Mouse (Mus musculus): ENCODE data around the gene Jmjd6. TPM values are rescaled to one million over a fixed set of nuclear protein-coding genes. Genes with fewer than 3 reads are reported as not detected.

Gene Jmjd6
- total and polyA plus RNA-seq, 3 experiments: 48.4 to 126 (median 82.7) TPM

GRCm38 (mm10) chr11:116822626-116823025, 20.6 kb downstream of the Jmjd6 start:
- Histone ChIP-seq H3K27me3 (ENCODE audit: insufficient read depth, low read length) (peaks cover 62% of the 10 kb centered on the region), H3K4me1 (ENCODE audit: insufficient read depth, low read depth, low read length) (peaks cover 9% of the 10 kb centered on the region), H3K4me3 (ENCODE audit: low read depth, low read length) (no peak overlapping the region), H3K36me3 (replicated peaks) (no peaks in the 10 kb centered on the region), H3K9me3 (replicated peaks) (peaks cover 3% of the 10 kb centered on the region; the same call in 1 of the 2 replicates)
- no peak for DNase-seq (ENCODE audit: low spot score)
- TF ChIP-seq GATA2 (IDR thresholded peaks at IDR 0.05; ENCODE audit: borderline replicate concordance, low read depth, low read length): no peak
- no peak for TF ChIP-seq CTCF (IDR thresholded peaks at IDR 0.05; ENCODE audit: low read depth, low read length)
- TF ChIP-seq POLR2AphosphoS5 (IDR thresholded peaks at IDR 0.05; ENCODE audit: insufficient replicate concordance, low read depth, low read length): no peak
- TF ChIP-seq TAL1 (conservative IDR thresholded peaks at IDR 0.05; ENCODE audit: low read depth, low read length): no peak
- TF ChIP-seq GATA1 (IDR thresholded peaks at IDR 0.05; ENCODE audit: borderline replicate concordance, low read length): no peak
- ATAC-seq (ENCODE audit: extremely low read depth, insufficient number of reproducible peaks, low FRiP score, poor library complexity, severe bottlenecking): no peak

GRCm38 (mm10) chr11:116822215-116822614, 21.0 kb downstream of the Jmjd6 start:
- TF ChIP-seq CTCF (IDR thresholded peaks at IDR 0.05; ENCODE audit: low read depth, low read length) (no peak), TAL1 (conservative IDR thresholded peaks at IDR 0.05; ENCODE audit: low read depth, low read length) (no peak), GATA1 (IDR thresholded peaks at IDR 0.05; ENCODE audit: borderline replicate concordance, low read length) (no peak), GATA2 (IDR thresholded peaks at IDR 0.05; ENCODE audit: borderline replicate concordance, low read depth, low read length) (no peak), POLR2AphosphoS5 (IDR thresholded peaks at IDR 0.05; ENCODE audit: insufficient replicate concordance, low read depth, low read length) (no peak)
- H3K4me3 ChIP-seq (ENCODE audit: low read depth, low read length): no peak overlapping the region
- ATAC-seq (ENCODE audit: extremely low read depth, insufficient number of reproducible peaks, low FRiP score, poor library complexity, severe bottlenecking): no peak
- peaks cover 9% of the 10 kb centered on the region for H3K4me1 ChIP-seq (ENCODE audit: insufficient read depth, low read depth, low read length)
- no peaks in the 10 kb centered on the region for H3K9me3 ChIP-seq (replicated peaks)
- peaks cover 62% of the 10 kb centered on the region for H3K27me3 ChIP-seq (ENCODE audit: insufficient read depth, low read length)
- no peaks in the 10 kb centered on the region for H3K36me3 ChIP-seq (replicated peaks)
- no peak for DNase-seq (ENCODE audit: low spot score)

- Histone ChIP-seq H3K36me3 (replicated peaks) (no peaks in the 10 kb centered on the region), H3K4me3 (ENCODE audit: low read depth, low read length) (no peak overlapping the region), H3K9me3 (replicated peaks) (no peaks in the 10 kb centered on the region), H3K4me1 (ENCODE audit: insufficient read depth, low read depth, low read length) (peaks cover 9% of the 10 kb centered on the region), H3K27me3 (ENCODE audit: insufficient read depth, low read length) (peaks cover 63% of the 10 kb centered on the region)
- TF ChIP-seq TAL1 (conservative IDR thresholded peaks at IDR 0.05; ENCODE audit: low read depth, low read length): no peak
- no peak for ATAC-seq (ENCODE audit: extremely low read depth, insufficient number of reproducible peaks, low FRiP score, poor library complexity, severe bottlenecking)
- no peak for DNase-seq (ENCODE audit: low spot score)
Measured at GRCm38 (mm10) chr11:116821057-116821940, 21.9 kb downstream of the Jmjd6 start.

GRCm38 (mm10) chr11:116819932-116820593, 23.2 kb downstream of the Jmjd6 start:
- ATAC-seq (ENCODE audit: extremely low read depth, insufficient number of reproducible peaks, low FRiP score, poor library complexity, severe bottlenecking): no peak
- no peak for TF ChIP-seq GATA1 (IDR thresholded peaks at IDR 0.05; ENCODE audit: borderline replicate concordance, low read length)

GRCm38 (mm10) chr11:116818722-116819121, 24.5 kb downstream of the Jmjd6 start:
- peaks cover 15% of the 10 kb centered on the region for H3K4me1 ChIP-seq (ENCODE audit: insufficient read depth, low read depth, low read length)
- H3K4me3 ChIP-seq (ENCODE audit: low read depth, low read length): no peak overlapping the region
- H3K9me3 ChIP-seq (replicated peaks): no peaks in the 10 kb centered on the region
- DNase-seq (ENCODE audit: low spot score) (no peak), ATAC-seq (ENCODE audit: extremely low read depth, insufficient number of reproducible peaks, low FRiP score, poor library complexity, severe bottlenecking) (no peak)
- no peaks in the 10 kb centered on the region for H3K36me3 ChIP-seq (replicated peaks)
- peaks cover 82% of the 10 kb centered on the region for H3K27me3 ChIP-seq (ENCODE audit: insufficient read depth, low read length)
- TF ChIP-seq CTCF (IDR thresholded peaks at IDR 0.05; ENCODE audit: low read depth, low read length): no peak
- TF ChIP-seq TAL1 (conservative IDR thresholded peaks at IDR 0.05; ENCODE audit: low read depth, low read length): no peak
- no peak for TF ChIP-seq POLR2AphosphoS5 (IDR thresholded peaks at IDR 0.05; ENCODE audit: insufficient replicate concordance, low read depth, low read length)
- no peak for TF ChIP-seq GATA2 (IDR thresholded peaks at IDR 0.05; ENCODE audit: borderline replicate concordance, low read depth, low read length)
- TF ChIP-seq GATA1 (IDR thresholded peaks at IDR 0.05; ENCODE audit: borderline replicate concordance, low read length): no peak

More at GRCm38 (mm10) chr11:116819932-116820593, 23.2 kb downstream of the Jmjd6 start:
- Histone ChIP-seq H3K36me3 (replicated peaks) (no peaks in the 10 kb centered on the region), H3K27me3 (ENCODE audit: insufficient read depth, low read length) (peaks cover 68% of the 10 kb centered on the region), H3K4me3 (ENCODE audit: low read depth, low read length) (no peak overlapping the region), H3K9me3 (replicated peaks) (no peaks in the 10 kb centered on the region), H3K4me1 (ENCODE audit: insufficient read depth, low read depth, low read length) (peaks cover 9% of the 10 kb centered on the region)
- no peak for DNase-seq (ENCODE audit: low spot score)

- ATAC-seq (ENCODE audit: extremely low read depth, insufficient number of reproducible peaks, low FRiP score, poor library complexity, severe bottlenecking) (no peak), DNase-seq (ENCODE audit: low spot score) (no peak)
- no peak overlapping the region for H3K4me3 ChIP-seq (ENCODE audit: low read depth, low read length)
- no peak for TF ChIP-seq GATA2 (IDR thresholded peaks at IDR 0.05; ENCODE audit: borderline replicate concordance, low read depth, low read length)
- TF ChIP-seq CTCF (IDR thresholded peaks at IDR 0.05; ENCODE audit: low read depth, low read length): no peak
- TF ChIP-seq TAL1 (conservative IDR thresholded peaks at IDR 0.05; ENCODE audit: low read depth, low read length): no peak
- TF ChIP-seq POLR2AphosphoS5 (IDR thresholded peaks at IDR 0.05; ENCODE audit: insufficient replicate concordance, low read depth, low read length): no peak
- no peak for TF ChIP-seq GATA1 (IDR thresholded peaks at IDR 0.05; ENCODE audit: borderline replicate concordance, low read length)
- H3K27me3 ChIP-seq (ENCODE audit: insufficient read depth, low read length): peaks cover 87% of the 10 kb centered on the region
- peaks cover 19% of the 10 kb centered on the region for H3K4me1 ChIP-seq (ENCODE audit: insufficient read depth, low read depth, low read length)
- no peaks in the 10 kb centered on the region for H3K36me3 ChIP-seq (replicated peaks)
- no peaks in the 10 kb centered on the region for H3K9me3 ChIP-seq (replicated peaks)
Measured at GRCm38 (mm10) chr11:116817567-116817966, 25.7 kb downstream of the Jmjd6 start.
